Mouse (Mus musculus) cerebellum, adult 2 months (tissue): ENCODE data around the gene Slc15a1. TPM values are rescaled to one million over a fixed set of nuclear protein-coding genes. Genes with fewer than 3 reads are reported as not detected.

Experiments used
- DNase-seq, 2 experiments: peaks; one replicate each; pipeline ENCODE4 v3.0.0; 2021
- H3K27ac ChIP-seq: fragments of 200-500 bp; 2 replicates; pipeline ENCODE4 v1.5.1; 2012; ENCODE audit warnings: low read length, control low read depth, inconsistent platforms; ENCODE audit not compliant: insufficient read depth
- H3K27me3 ChIP-seq: fragments of 200-500 bp; 2 replicates; pipeline ENCODE4 v1.6.1; 2012; ENCODE audit warnings: inconsistent platforms, mild to moderate bottlenecking, low read length, moderate library complexity; ENCODE audit not compliant: control insufficient read depth, insufficient read depth
- H3K4me1 ChIP-seq: fragments of 200-500 bp; 2 replicates; pipeline ENCODE4 v1.6.1; 2011; ENCODE audit warnings: low read length; ENCODE audit not compliant: control insufficient read depth, insufficient read depth
- H3K4me3 ChIP-seq: fragments of 200-500 bp; replicated peaks from 2 replicates; pipeline ENCODE3; 2011; ENCODE audit warnings: mild to moderate bottlenecking, low read depth, low read length, control low read depth; ENCODE audit not compliant: insufficient read depth
- CTCF ChIP-seq: fragments of 200-500 bp; IDR thresholded peaks from 2 replicates; pipeline ENCODE4 v1.5.1; 2011; ENCODE audit warnings: low read depth, mild to moderate bottlenecking, control low read depth, low read length, moderate library complexity, borderline replicate concordance; ENCODE audit not compliant: insufficient read depth
- POLR2A ChIP-seq: fragments of 200-500 bp; IDR thresholded peaks from 2 replicates; pipeline ENCODE4 v1.6.1; 2011; ENCODE audit warnings: low read length, control low read depth, borderline replicate concordance; ENCODE audit not compliant: insufficient read depth
- WGBS: fragments of 180-500 bp; shearing (Covaris S2); methylation state at CpG from one replicate; pipeline ENCODE4 v1.1.7; 2018; 5-methylcytosine and 5-hydroxymethylcytosine counted together
- polyA plus RNA-seq: library from polyadenylated mRNA; depleted of rRNA; stranded (reverse); fragments of >200 nt; gene quantifications from 2 replicates; pipeline ENCODE4 v1.2.3, GENCODE M21; 2012

The Slc15a1 gene
- polyA plus RNA-seq, 1 experiment, result not detected

- no peak overlapping the region for H3K27ac ChIP-seq
- DNase-seq, result no peak
- no peak for TF ChIP-seq CTCF
- no peak for TF ChIP-seq POLR2A
- H3K4me1 ChIP-seq, result no peaks in the 10 kb centered on the region
- no peaks in the 10 kb centered on the region for H3K27me3 ChIP-seq
- H3K4me3 ChIP-seq, result no peak overlapping the region
Observed at GRCm38 (mm10) chr14:121469601-121470000, 35.5 kb downstream of the Slc15a1 start.

- no peak overlapping the region for H3K27ac ChIP-seq
- no peak for DNase-seq
- H3K4me1 ChIP-seq, result no peaks in the 10 kb centered on the region
- H3K4me3 ChIP-seq, result no peak overlapping the region
- WGBS, result 91% methylated on average over 6 of the region's 6 CpGs
- H3K27me3 ChIP-seq, result no peaks in the 10 kb centered on the region
- TF ChIP-seq POLR2A, result no peak
- no peak for TF ChIP-seq CTCF
Observed at GRCm38 (mm10) chr14:121467646-121468045, 37.4 kb downstream of the Slc15a1 start.

GRCm38 (mm10) chr14:121466501-121466900 lies 38.6 kb downstream of the Slc15a1 start:
- H3K4me3 ChIP-seq, result no peak overlapping the region
- TF ChIP-seq CTCF (no peak), POLR2A (no peak)
- H3K27ac ChIP-seq, result no peak overlapping the region
- H3K27me3 ChIP-seq, result no peaks in the 10 kb centered on the region
- DNase-seq, result no peak
- WGBS, result 18% methylated on average over 4 of the region's 4 CpGs
- H3K4me1 ChIP-seq, result no peaks in the 10 kb centered on the region

GRCm38 (mm10) chr14:121464318-121464717 lies 40.7 kb downstream of the Slc15a1 start:
- TF ChIP-seq POLR2A, result no peak
- TF ChIP-seq CTCF, result no peak

GRCm38 (mm10) chr14:121462756-121463155 lies 42.3 kb downstream of the Slc15a1 start:
- TF ChIP-seq CTCF (no peak), POLR2A (no peak)
- DNase-seq, result no peak
- Histone ChIP-seq H3K27me3 (no peaks in the 10 kb centered on the region), H3K4me1 (no peaks in the 10 kb centered on the region), H3K27ac (no peak overlapping the region), H3K4me3 (no peak overlapping the region)
- 34% methylated on average over 5 of the region's 5 CpGs for WGBS

More at GRCm38 (mm10) chr14:121464318-121464717, 40.7 kb downstream of the Slc15a1 start:
- Histone ChIP-seq H3K4me1 (no peaks in the 10 kb centered on the region), H3K27ac (no peak overlapping the region), H3K4me3 (no peak overlapping the region), H3K27me3 (no peaks in the 10 kb centered on the region)
- DNase-seq, result no peak
- WGBS, result 99% methylated on average over 2 of the region's 2 CpGs

- Histone ChIP-seq H3K4me3 (no peak overlapping the region), H3K27ac (no peak overlapping the region), H3K27me3 (no peaks in the 10 kb centered on the region), H3K4me1 (no peaks in the 10 kb centered on the region)
- no peak for TF ChIP-seq CTCF
- TF ChIP-seq POLR2A, result no peak
- WGBS, result 82% methylated on average over 3 of the region's 3 CpGs
- DNase-seq, result no peak
Observed at GRCm38 (mm10) chr14:121460966-121461365, 44.1 kb downstream of the Slc15a1 start.

GRCm38 (mm10) chr14:121458521-121458920 lies 46.5 kb downstream of the Slc15a1 start:
- Histone ChIP-seq H3K4me1 (no peaks in the 10 kb centered on the region), H3K4me3 (no peak overlapping the region), H3K27me3 (no peaks in the 10 kb centered on the region), H3K27ac (no peak overlapping the region)
- no peak for DNase-seq
- no peak for TF ChIP-seq CTCF
- no peak for TF ChIP-seq POLR2A
- WGBS, result 81% methylated on average over 1 of the region's 1 CpGs

- Histone ChIP-seq H3K27me3 (no peaks in the 10 kb centered on the region), H3K4me1 (no peaks in the 10 kb centered on the region), H3K4me3 (no peak overlapping the region), H3K27ac (no peak overlapping the region)
- no peak for DNase-seq
- WGBS, result 65% methylated on average over 6 of the region's 6 CpGs
- no peak for TF ChIP-seq POLR2A
- no peak for TF ChIP-seq CTCF
Observed at GRCm38 (mm10) chr14:121457536-121457935, 47.5 kb downstream of the Slc15a1 start.
